Mouse (Mus musculus) brain, embryonic 14.5 days (tissue): Measurements from ENCODE around the gene Plxna4.

Source experiments
- CTCF ChIP-seq: fragments of 200-500 bp; IDR thresholded peaks from 2 replicates; pipeline ENCODE4 v1.5.1; 2012; ENCODE audit warnings: inconsistent platforms, mild to moderate bottlenecking, moderate library complexity, borderline replicate concordance; ENCODE audit not compliant: insufficient read depth, insufficient read length; ENCODE audit errors: extremely low read depth
- POLR2A ChIP-seq: fragments of 200-500 bp; IDR thresholded peaks from 2 replicates; pipeline ENCODE4 v1.6.1; 2012; ENCODE audit warnings: mild to moderate bottlenecking, inconsistent platforms, borderline replicate concordance; ENCODE audit not compliant: poor library complexity, insufficient read depth, insufficient read length, severe bottlenecking; ENCODE audit errors: extremely low read depth

GRCm38 (mm10) chr6:32479765-32480164 lies 108.2 kb downstream of the Plxna4 start:
- TF ChIP-seq CTCF (no peak), POLR2A (no peak)
